In the genomic region with DNA sequence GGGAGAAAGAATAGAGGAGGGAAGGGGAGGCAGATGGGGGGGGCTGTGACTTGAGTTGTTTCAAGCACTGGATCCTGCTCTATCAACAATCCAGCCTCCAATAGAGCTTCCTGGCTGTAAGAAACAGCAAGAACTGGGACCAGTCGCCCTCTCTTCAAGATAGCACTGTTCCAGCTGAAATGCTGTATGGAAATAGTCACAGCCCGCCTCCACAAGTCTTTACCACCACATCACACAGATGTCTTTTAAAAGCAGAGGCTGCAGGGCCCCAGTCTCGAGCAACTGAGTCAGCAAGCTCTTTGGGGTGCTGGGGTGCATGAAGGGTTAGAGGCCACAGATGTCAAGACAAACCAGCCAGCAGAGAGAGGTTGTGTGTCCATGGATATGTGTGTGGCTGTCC, we compare ENCODE assay signal across 27 mouse cellular contexts.
DNase-seq lines count a peak whose midpoint lies in the region; ATAC-seq lines count a peak whose summit lies in the region.
"Had no signal": no experiment of that assay in that cellular context is flagged by ENCODE, and none has a peak within 500 bp of the region (broad histone marks: within the 10 kb centered on the region; RNA-seq: fewer than 3 reads in every experiment).

No protein-coding gene starts in this region.

- intact Hi-C loops in left cerebral cortex, postnatal 36 days (cut with DNase I), result no loop called here

- H3K9ac ChIP-seq in forebrain, embryonic 13.5 days, result no peak overlapping the region
- no peak overlapping the region for H3K9ac ChIP-seq in kidney, embryonic 14.5 days (ENCODE audit: low read depth, low read length)
- H3K9ac ChIP-seq: forebrain, postnatal 0 days; heart, embryonic 13.5 days; hindbrain, embryonic 14.5 days; kidney, embryonic 15.5 days; limb, embryonic 12.5 days; liver, embryonic 15.5 days; lung, embryonic 14.5 days; neural tube, embryonic 15.5 days had no signal

- no peaks in the 10 kb centered on the region for H3K27me3 ChIP-seq in forebrain, embryonic 13.5 days
- no peaks in the 10 kb centered on the region for H3K27me3 ChIP-seq in kidney, embryonic 14.5 days (ENCODE audit: control insufficient read depth, insufficient read depth, low read length)
- H3K27me3 ChIP-seq: heart, embryonic 13.5 days; kidney, embryonic 15.5 days; limb, embryonic 12.5 days; liver, embryonic 15.5 days; neural tube, embryonic 15.5 days had no signal

- no peaks in the 10 kb centered on the region for H3K4me1 ChIP-seq in forebrain, embryonic 13.5 days
- no peaks in the 10 kb centered on the region for H3K4me1 ChIP-seq in kidney, embryonic 14.5 days (ENCODE audit: control insufficient read depth, insufficient read depth, low read length)
- H3K4me1 ChIP-seq: heart, embryonic 13.5 days; kidney, embryonic 15.5 days; limb, embryonic 12.5 days; liver, embryonic 15.5 days; neural tube, embryonic 15.5 days had no signal

- no peaks in the 10 kb centered on the region for H3K36me3 ChIP-seq in forebrain, embryonic 13.5 days (ENCODE audit: poor library complexity, severe bottlenecking)
- no peaks in the 10 kb centered on the region for H3K36me3 ChIP-seq in kidney, embryonic 14.5 days (ENCODE audit: control insufficient read depth, insufficient read depth, low read length)
- H3K36me3 ChIP-seq: heart, embryonic 13.5 days; kidney, embryonic 15.5 days; limb, embryonic 12.5 days; liver, embryonic 15.5 days; neural tube, embryonic 15.5 days had no signal

- no peak overlapping the region for H3K27ac ChIP-seq in forebrain, embryonic 13.5 days
- H3K27ac ChIP-seq in kidney, embryonic 14.5 days (ENCODE audit: low read depth, low read length), result no peak overlapping the region
- H3K27ac ChIP-seq: heart, embryonic 13.5 days; hindbrain, embryonic 14.5 days; kidney, embryonic 15.5 days; limb, embryonic 12.5 days; liver, embryonic 15.5 days; neural tube, embryonic 15.5 days had no signal

- peak; percentile 51 to 69 for DNase-seq in frontal cortex, postnatal 36 days (ENCODE audit: low spot score in 2 of 2)
- no peak for DNase-seq in frontal cortex, postnatal 10 days (ENCODE audit: low spot score in 2 of 2)
- DNase-seq in right cerebral cortex, adult 2 months (ENCODE audit: low spot score in 2 of 2), result peak; percentile 63 to 74
- no peak for DNase-seq in right cerebral cortex, postnatal 14 days
- peak; percentile 61 to 64 for DNase-seq in left cerebral cortex, postnatal 36 days (ENCODE audit: low spot score in 2 of 2)
- no peak for DNase-seq in kidney, adult 11 months
- DNase-seq: adrenal gland, postnatal 14 days; cerebellum, adult 11-12 months; cerebellum, adult 9-11 months; forebrain, postnatal 0 days; gastrocnemius, postnatal 10 days; heart, postnatal 10 days; kidney, postnatal 25 days; lung, embryonic 14.5 days; lung, postnatal 14 days; midbrain, embryonic 14.5 days had no signal

- H3K4me2 ChIP-seq in forebrain, embryonic 13.5 days, result no peak overlapping the region
- no peak overlapping the region for H3K4me2 ChIP-seq in kidney, embryonic 14.5 days (replicated peaks; ENCODE audit: low read depth, low read length)
- H3K4me2 ChIP-seq: heart, embryonic 13.5 days; hindbrain, embryonic 14.5 days; kidney, embryonic 15.5 days; limb, embryonic 12.5 days; liver, embryonic 15.5 days; lung, embryonic 14.5 days; neural tube, embryonic 15.5 days had no signal

- no peak for ATAC-seq in forebrain, embryonic 13.5 days
- no peak for ATAC-seq in kidney, embryonic 14.5 days (ENCODE audit: low FRiP score, low TSS enrichment)
- ATAC-seq: CD4-positive, CD25-positive, alpha-beta regulatory T cell, adult 4 months; forebrain, postnatal 0 days; intestine, postnatal 0 days had no signal

- H3K9me3 ChIP-seq in forebrain, embryonic 13.5 days (replicated peaks), result no peaks in the 10 kb centered on the region
- no peaks in the 10 kb centered on the region for H3K9me3 ChIP-seq in kidney, embryonic 14.5 days (ENCODE audit: control insufficient read depth, low read length)
- H3K9me3 ChIP-seq: heart, embryonic 13.5 days; kidney, embryonic 15.5 days; limb, embryonic 12.5 days; liver, embryonic 15.5 days; neural tube, embryonic 15.5 days had no signal

- 59% methylated on average over 3 of the region's 3 CpGs for WGBS in forebrain, embryonic 13.5 days
- WGBS in kidney, embryonic 14.5 days, result 67% methylated on average over 3 of the region's 3 CpGs

- H3K4me3 ChIP-seq in forebrain, embryonic 13.5 days, result no peak overlapping the region
- no peak overlapping the region for H3K4me3 ChIP-seq in kidney, embryonic 14.5 days (ENCODE audit: low read length)
- H3K4me3 ChIP-seq: erythroblast, embryonic 14.5 days; heart, embryonic 13.5 days; kidney, embryonic 15.5 days; limb, embryonic 12.5 days; liver, embryonic 15.5 days; neural tube, embryonic 15.5 days had no signal

Comparison
In these comparisons a context has a peak if more than half of its experiments do, and no peak if none do; other contexts are left out.
1. DNase-seq: peak in frontal cortex, postnatal 36 days (2 of 2), right cerebral cortex, adult 2 months (2 of 2) and left cerebral cortex, postnatal 36 days (2 of 2); none in frontal cortex, postnatal 10 days (0 of 2), right cerebral cortex, postnatal 14 days (single experiment) and kidney, adult 11 months (single experiment).